Mouse (Mus musculus): ENCODE data around the gene Pla1a. TPM values are rescaled to one million over a fixed set of nuclear protein-coding genes. Genes with fewer than 3 reads are reported as not detected.

Pla1a gene
- polyA plus RNA-seq, 2 experiments from 2014 or later: not detected

GRCm38 (mm10) chr16:38387389-38387788 is 45.6 kb downstream of the Pla1a start:
- ATAC-seq: no peak

DNA sequence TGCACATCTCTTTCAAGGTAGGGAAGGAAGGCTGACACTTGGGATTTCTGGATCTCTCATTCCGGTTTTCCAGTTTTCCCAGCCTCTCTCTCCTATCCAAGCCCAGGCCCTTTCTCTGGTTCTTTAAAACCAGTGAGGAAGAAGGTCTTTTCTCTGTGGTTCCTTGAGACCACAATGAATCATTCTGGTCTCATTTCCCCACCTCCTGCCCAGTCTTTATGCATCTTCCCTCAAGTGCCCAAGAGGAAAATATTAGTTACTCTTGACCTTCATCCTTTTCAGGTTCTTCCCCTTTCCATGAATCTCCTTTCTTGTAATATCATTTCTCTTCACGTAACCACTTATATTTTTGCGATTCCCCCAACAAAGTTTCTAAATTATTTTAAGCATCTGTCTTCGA is 47.2 kb downstream of the Pla1a start:
- ATAC-seq: no peak

DNA sequence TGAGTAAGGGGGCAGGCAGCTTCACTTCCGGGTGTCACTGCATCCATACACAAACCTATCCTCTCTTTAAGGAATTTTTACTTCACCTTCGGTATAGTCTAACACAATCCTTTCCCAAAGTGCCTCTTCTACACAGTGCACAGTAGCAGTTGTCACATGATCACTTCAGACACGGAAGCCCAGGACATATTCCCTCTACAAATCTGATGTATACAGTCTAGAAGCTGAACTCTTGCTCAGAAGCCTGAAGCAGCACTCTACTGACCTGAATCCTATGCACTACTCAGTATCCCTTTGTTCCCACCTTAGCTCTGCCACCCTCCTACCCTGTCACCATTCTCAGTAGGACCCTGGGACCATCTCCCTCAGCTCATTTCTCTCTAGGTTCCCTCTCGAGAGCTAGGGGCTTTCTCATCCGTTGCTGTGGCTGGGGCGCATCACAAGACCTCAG is 47.7 kb downstream of the Pla1a start:
- no peak for ATAC-seq

- no peak for ATAC-seq
These were observed 49.3 kb downstream of the Pla1a start for GRCm38 (mm10) chr16:38383683-38384082.

GRCm38 (mm10) chr16:38379926-38380325 is 53.0 kb downstream of the Pla1a start:
- ATAC-seq: no peak

GRCm38 (mm10) chr16:38379493-38379892 is 53.5 kb downstream of the Pla1a start:
- ATAC-seq: no peak

DNA sequence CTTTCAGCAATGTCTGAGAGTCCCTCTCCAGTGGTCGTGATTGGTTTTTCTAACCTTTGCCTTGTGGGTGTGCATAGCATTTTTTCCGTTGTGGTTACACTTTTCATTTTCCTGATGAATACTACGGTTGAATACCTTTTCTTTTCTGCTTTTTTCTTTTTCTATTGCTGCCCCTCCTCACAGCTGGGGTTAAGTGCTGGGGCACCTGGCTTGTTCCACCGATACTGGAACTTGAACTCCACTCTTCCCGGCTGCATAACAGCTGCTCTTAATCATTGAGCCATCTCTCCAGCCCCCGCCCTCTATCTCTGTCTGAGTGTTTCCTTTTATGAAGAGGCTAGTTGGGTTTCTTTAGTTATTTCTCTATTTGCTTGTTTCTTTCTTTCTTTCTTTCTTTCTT is 53.9 kb downstream of the Pla1a start:
- no peak for ATAC-seq

GRCm38 (mm10) chr16:38378591-38378990 is 54.4 kb downstream of the Pla1a start:
- ATAC-seq: no peak

GRCm38 (mm10) chr16:38377546-38377945 is 55.4 kb downstream of the Pla1a start:
- ATAC-seq: no peak

DNA sequence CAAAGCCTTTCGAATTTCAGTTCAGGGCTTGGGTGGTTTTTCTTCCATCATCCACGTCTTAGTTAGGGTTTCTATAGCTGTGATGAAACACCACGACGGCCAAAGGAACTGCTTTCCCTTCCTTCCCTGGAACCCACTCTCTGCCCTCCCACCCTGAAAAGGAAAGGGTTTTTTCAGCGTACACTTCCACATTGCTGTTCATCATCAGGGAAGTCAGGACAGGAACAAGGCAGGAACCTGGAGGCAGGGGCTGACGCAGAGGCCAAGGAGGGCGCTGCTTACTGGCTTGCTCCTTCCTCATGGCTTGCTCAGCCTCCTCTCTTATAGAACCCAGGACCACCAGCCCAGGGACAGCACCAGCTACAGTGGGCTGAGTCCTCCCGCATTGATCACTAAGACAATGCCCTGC is 56.1 kb downstream of the Pla1a start:
- peak; percentile 34 for ATAC-seq

DNA sequence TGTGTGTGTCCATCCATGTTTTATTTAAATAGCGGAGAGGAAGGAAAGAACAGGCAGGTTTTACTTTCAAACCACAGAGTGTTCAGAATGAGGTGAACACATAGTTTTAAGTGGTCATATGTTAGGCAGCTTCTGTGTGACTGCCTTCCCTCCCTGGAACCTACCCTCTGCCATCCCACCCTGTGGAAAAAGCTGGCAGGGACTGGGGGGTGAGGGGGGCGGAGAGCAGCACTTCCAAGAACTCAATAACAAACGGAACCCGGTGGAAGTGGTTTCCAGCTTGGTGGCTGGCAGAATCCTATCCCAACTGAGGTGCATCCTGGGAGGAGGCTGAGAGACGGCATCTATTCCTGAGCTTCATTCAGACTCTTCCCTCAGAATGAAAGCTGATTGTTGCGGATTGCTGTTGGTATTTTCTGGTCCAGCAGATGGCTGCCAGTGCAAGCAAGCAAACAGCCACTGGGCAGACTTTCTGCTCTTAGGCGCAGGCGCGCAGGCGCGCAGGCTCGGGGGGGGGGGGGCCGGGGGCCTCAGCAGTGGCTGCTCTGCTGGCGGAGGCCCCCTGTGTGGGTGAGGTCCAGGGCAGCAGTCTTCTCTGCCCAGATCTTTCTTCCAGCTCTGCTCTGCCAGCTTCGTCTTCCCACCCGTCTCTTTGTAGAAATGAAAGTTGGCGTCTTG is 56.6 kb downstream of the Pla1a start:
- peak; percentile 55 for ATAC-seq

- ATAC-seq: no peak
These were observed 57.8 kb downstream of the Pla1a start for GRCm38 (mm10) chr16:38375182-38375581.

DNA sequence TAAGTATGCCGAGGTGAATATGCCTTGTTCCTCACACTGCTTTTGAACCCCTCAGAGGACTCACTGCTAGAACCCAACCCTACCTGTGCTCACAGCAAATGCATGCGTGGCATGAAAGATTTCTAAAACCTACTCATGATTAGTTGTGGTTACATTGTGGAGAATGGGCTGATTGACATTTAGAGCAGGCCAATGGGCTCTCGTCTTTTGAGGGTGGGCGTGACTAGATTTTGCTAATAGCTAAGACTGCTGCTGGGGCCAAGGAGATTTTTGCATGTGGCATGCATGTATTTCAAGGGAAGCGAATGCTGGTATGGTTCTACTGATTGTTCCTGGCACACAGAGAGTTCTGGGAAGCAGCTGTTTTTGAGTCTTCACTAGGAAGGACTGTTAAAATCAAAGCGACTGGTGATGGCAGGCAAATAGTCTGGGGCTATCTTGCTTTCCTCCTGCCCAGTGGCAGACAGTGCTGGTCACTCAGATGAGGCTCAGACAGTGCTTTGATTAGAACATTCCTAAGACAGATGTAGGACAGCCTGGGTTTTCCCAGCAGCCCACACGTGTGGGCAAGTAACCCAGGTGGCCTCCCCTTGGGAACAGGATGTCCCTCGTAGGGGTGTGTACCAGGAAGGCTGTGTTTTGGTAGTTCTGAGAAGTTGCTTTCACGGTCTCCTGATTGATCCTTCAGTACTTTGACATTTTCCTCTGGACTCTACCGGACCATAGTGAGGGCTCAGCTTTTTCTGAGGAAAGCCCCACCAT is 58.4 kb downstream of the Pla1a start:
- ATAC-seq: peak; percentile 58

GRCm38 (mm10) chr16:38373941-38374340 is 59.0 kb downstream of the Pla1a start:
- no peak for ATAC-seq

DNA sequence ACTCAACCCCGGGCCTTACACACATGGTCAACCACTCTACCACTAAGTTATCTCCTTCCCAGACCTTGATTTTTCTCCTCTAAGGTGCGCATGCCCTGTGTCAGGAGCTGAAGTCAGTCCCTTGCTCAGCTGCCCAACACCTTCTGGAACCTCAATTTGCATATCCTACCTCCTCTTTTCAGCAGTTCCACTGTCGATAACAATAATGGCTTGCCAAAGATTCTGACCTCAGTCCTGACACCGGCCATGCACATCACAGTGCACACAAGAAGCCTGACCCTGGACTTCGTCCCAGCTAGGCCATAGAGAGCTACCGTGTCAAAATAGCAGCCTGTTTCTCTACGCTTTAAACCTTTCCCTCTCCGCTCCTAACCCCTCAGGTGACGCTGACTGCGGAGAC is 59.5 kb downstream of the Pla1a start:
- ATAC-seq: no peak

DNA sequence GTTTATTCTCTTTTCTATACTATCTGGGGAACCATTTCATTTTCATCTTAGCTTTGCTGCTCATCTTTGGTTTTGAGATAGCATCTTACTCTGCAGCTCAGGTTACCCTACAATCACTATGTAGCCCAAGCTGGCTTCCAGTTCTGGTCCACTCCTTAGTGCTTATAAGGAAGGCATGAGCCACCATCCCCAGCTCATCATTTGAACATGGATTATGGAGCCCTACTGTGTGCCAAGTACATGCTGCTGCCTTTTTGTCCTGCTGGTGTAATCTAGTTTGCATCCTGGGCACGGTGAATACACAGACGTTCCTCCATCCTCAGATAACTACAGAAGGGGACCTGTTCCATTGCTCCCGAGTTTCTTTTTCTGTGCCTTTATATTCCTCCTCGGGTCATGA is 60.1 kb downstream of the Pla1a start:
- ATAC-seq: no peak

- ATAC-seq: no peak
These were observed 61.1 kb downstream of the Pla1a start for GRCm38 (mm10) chr16:38371705-38372296.

- no peak for ATAC-seq
These were observed 62.1 kb downstream of the Pla1a start for GRCm38 (mm10) chr16:38370633-38371374.

DNA sequence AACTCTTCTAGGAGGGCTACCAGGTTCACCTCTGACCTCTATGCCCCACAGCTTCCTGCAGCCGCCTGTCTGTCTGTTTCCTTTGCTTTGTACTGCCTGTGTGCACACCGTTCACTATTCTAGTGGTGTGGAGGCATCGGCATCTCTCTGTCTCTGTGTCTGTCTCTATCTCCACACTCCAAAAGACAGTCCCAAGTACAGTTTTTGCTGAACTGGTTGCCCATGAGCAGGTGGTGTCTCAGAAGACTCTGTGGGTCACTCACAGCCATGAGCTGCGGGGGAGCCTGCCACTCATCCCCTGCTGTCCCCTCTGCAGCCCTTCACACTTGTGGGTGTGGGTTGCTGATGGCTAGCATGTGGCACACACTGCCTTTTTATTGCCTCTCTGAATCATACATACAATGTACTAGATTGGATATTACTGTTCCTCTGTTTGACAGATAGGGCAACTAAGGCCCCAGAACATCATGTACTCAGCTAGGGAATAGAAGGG is 62.9 kb downstream of the Pla1a start:
- ATAC-seq: no peak

DNA sequence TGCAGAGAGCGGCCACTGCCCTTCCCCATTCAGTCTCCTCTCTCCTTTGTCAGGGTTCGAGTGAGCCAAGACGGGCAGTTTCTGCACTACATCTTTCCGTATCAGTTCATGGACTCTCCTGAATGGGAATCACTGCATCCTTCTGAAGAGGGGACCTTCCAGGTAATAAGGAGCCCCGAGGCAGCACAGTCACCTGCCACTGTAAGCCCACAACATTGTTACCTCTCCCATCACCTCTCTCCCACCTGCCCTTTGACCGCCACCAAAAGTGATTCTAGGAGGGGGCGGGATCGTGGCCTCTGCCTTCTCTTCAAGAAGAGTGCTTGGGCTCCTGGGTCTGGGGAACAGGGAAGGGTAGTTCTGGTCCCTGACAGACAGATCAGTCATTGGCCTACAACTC is 63.5 kb downstream of the Pla1a start:
- ATAC-seq: no peak

- no peak for ATAC-seq
These were observed 63.9 kb downstream of the Pla1a start for GRCm38 (mm10) chr16:38369000-38369399.

GRCm38 (mm10) chr16:38368336-38368735 is 64.6 kb downstream of the Pla1a start:
- no peak for ATAC-seq

GRCm38 (mm10) chr16:38366231-38366630 is 66.7 kb downstream of the Pla1a start:
- no peak for ATAC-seq

Measured in activated CD4-positive, CD25-positive, alpha-beta regulatory T cell, adult 4 months (primary cell).